Mouse (Mus musculus) bone marrow macrophage, adult 2 months (primary cell): ENCODE data around the gene Prr23a3.

Source experiments
- CTCF ChIP-seq: IDR thresholded peaks from 2 replicates; pipeline ENCODE4 v1.5.1; 2012; ENCODE audit warnings: low read depth, mild to moderate bottlenecking, low read length, moderate library complexity
- POLR2A ChIP-seq: IDR thresholded peaks from 2 replicates; pipeline ENCODE4 v1.6.1; 2012; ENCODE audit warnings: mild to moderate bottlenecking, low read depth, low read length, borderline replicate concordance

GRCm38 (mm10) chr9:98829508-98829907 is 35.1 kb upstream of the Prr23a3 start:
- no peak for TF ChIP-seq POLR2A
- no peak for TF ChIP-seq CTCF
